Mouse (Mus musculus) layer of hippocampus, adult 9-11 months (tissue): ENCODE data around the gene Rab3ip.

Experiments used
- DNase-seq: peaks from one replicate; pipeline ENCODE4 v3.0.0; 2022

The Rab3ip gene

GRCm38 (mm10) chr10:116916581-116916980, 34.0 kb downstream of the Rab3ip start:
- DNase-seq, result no peak

GRCm38 (mm10) chr10:116915286-116915685, 35.3 kb downstream of the Rab3ip start:
- no peak for DNase-seq

DNA sequence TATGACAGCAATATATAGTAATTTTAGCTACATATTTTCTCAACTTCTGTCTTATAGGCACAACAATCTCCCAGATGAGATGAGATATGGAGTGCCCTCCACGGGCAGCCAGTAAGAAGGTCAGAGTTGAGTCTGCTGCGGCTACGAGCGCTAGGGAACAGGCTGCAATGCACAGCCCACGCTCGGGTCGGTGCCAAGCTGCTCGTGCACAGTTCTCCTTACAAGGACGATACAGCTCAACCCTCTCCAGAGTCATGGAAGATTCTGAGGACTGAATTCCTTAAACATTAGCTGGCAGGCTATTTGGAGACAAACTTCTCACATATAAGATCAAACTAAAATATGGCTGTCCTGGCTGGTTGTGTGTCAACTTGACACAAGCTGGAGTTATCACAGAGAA, 36.0 kb downstream of the Rab3ip start:
- DNase-seq, result no peak

GRCm38 (mm10) chr10:116913647-116914273, 36.8 kb downstream of the Rab3ip start:
- no peak for DNase-seq

DNA sequence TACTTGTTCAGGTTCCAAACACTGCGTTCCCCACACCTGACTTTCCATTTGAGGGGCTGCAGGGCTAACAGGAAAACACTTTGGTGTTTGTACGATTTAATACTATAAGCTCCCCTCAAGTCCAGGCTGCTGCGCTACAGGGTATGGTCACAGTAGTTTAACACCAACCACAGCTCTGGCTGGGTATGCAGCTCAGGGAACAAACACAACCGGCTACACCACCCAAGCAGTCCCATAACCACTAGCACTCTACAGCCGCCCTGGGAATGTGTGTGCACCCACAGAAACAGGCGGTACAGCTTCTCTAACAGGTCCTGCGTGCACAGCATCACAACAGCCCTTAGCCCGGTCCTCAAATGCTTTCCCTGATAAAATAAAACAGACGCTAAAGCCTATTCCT, 37.7 kb downstream of the Rab3ip start:
- DNase-seq, result no peak

DNA sequence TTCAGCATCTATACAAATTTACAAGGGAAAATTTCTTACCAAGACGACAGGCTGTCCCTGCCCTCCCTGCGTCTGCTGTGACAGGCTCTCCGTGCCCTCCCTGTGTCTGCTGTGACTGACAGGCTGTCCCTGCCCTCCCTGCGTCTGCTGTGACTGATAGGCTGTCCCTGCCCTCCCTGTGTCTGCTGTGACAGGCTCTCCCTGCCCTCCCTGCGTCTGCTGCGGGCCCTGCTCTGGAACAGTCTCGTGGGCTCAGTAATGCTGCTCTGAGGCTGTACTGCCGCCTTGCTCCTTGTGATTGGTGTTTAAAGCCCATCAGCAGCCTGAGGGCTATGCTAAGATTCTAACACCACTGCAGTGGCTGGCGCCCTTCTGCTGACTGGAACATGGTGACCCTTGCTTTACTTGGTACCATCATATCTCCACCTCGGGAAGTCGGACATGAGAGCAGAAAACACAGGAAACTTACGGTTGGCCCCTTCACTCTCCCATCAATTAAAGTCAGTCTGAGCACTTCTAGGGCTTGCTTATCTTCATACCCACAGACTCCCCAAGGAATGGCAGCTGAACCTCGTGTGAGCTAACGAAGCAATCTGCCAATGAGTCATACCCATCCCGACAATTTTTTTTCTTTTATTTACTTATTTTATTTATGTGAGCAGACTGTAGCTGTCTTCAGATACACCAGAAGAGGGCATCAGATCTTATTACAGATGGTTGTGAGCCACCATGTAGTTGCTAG, 41.5 kb downstream of the Rab3ip start:
- DNase-seq, result no peak

DNA sequence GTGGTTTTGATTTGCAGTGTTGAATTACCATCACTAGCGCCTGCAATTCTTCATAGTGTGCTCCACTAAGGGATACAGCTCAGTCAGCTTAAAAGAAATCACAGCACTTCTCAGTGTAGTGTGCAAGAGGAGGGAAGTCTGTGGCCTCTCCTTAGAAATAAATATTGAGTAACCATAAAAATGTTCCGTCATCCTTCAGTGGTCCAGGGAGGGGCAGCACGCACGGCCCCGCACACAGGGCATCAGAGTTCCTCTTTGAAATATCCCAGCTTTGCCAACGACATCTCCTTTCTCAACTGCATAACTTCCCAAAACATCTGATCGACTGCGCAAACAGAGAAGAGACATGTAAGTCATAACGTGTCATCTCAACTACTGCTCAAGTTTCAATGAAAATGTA, 43.8 kb downstream of the Rab3ip start:
- DNase-seq, result no peak

DNA sequence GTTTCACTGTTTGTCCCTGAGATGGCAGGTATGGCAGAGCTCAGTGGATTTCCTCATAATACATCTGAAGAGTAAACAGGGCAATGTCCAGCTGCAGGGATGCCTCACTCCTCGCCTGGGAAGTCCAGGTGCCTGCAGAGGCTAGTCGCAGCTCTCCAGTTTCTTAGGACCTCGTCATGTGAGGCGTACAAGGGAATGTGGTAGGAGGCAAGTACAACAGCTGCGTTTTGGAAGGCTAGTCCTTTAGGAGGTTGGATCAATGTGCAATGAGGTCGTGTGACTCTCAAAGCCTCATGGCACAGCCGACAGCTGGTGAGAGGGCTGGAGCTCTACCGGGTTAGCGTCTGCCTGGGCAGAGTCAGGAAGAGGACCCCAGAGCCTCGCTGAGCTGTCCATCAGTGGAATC, 46.1 kb downstream of the Rab3ip start:
- no peak for DNase-seq

DNA sequence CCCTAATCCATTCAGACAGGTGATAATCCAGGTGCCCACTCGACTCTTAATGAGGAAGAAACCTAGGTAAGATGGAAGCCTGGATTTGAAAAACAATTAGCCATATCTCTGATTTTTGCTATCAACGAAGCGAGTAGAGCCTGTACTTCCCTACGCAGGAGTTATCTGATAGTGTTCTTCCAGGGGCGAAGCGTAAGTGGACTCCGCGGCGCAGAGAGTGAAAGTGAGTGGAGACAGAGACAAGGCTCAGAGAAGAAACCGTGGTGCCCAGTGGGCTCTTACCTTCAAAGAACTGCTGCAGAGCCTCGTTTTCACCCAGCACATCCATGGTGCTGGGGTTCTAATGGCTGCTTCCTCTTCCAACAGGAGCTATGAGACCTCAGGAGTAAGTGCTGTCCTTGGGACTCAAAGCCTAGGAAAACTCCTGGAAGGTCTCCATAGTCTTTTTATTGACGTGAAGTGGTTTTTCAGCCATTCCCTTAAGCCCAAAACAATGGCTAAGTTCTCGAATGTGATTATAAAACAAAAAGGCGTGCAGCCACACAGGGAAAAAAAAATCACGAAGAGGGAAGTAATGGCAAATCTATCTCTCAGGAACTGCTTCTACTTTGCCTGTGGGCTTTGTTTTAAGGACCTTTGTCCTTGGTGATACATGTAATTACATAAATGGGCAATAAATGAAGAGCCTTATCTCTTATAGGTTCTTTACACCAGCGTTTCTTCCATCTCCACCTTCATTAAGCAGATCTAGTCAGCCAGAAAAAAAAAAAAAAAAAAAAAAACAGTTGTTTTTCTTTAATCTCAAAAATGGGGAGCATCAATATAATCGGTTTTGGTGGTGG, 54.0 kb downstream of the Rab3ip start, which contains the start of gene Myrfl:
Gene Myrfl (minus strand): TSS at position 584 of the 842 bp plus-strand sequence.
- no peak for DNase-seq

DNA sequence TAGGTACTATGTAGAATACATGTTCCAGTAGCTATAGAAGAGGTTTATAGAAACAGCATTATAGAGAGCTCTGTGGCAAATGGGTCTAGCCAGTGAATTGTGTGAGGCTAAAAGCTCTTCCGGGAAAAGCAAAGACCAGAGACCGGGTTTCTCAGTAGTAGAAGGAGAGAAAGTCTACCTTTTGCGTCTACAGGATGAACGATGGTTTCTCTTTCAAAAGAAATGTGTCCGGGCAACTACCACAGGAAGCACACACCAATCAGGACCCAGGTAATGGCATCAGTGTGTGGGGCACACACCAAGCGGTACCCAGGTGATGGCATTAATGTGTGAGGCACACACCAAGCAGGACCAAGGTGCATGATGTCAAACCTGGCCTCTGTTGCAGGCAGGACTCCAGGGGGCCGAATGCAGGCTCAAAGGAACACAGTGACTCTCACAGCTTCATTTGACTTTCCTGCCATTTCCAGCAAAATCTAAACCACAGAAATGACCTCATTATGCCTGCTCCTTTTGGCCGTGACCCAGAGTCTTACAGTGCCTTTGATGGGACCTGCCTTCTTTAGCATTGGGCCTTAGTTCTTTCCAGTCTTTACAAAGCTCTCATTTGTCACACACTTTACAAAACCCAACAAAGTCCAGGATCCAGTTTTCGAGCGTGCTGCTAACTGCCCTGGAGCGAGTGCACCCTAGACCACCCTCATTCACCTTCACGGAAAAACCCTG, 55.3 kb downstream of the Rab3ip start:
- DNase-seq, result no peak

DNA sequence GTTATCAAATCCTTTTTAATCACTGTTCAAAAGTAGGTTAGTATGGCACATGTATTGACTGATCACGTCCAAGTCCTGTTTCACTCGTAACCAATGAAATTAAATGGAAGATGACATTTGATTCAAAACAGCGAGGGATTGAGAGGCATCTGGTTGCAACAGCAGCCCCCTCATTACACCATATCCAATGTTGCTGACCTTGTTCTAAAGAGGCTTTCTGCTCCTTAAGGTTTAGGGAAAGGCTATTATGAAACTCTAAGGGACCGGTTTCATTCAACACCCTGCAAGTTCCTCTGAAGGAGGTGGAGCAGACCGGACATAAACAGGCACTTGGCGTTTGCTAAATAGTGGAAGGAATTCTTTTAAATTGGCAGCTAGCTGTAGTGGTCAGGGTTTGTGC, 56.0 kb downstream of the Rab3ip start:
- DNase-seq, result no peak

- peak; percentile 25 for DNase-seq
Observed at GRCm38 (mm10) chr10:116893753-116894152, 56.8 kb downstream of the Rab3ip start.

- DNase-seq, result no peak
Observed at GRCm38 (mm10) chr10:116890587-116890986, 60.0 kb downstream of the Rab3ip start.

DNA sequence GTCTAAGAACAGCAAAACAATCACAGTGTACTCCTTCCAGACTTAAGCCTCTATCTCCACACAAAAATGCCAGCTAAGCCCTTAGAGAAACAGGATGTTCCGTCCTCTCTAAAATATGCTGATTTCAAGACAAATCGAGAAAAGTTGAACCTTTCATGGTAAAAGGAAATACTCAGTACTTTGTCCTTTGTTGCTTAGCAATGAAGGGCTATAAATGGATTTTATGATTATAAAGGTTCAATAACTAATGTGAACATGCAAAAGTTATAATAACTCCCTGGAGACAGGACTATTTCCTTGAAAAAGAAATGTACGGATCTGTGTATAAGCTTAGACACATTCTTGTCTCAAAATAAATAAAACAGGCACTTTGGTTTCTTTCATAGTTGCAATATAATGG, 66.0 kb downstream of the Rab3ip start:
- DNase-seq, result no peak

- no peak for DNase-seq
Observed at GRCm38 (mm10) chr10:116883531-116883930, 67.0 kb downstream of the Rab3ip start.

DNA sequence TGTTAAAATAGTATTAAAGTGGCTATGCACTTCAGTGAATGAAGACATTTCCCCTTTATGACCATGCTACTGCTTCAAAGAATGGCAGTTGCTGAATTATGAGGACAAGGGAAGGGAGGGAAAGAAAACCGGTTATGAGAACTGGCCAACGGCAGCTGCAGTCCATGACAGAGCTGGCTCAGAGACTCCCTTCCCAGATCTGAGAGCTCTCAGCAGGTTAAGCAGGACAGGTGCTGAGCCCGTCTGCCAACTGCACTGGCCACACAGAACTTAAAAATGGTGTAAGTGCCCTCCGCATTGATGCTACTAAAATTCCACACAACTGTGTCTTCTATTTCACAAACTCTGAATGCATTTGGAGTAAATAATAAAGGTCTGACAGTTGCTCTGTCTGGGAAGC, 73.1 kb downstream of the Rab3ip start:
- no peak for DNase-seq

DNA sequence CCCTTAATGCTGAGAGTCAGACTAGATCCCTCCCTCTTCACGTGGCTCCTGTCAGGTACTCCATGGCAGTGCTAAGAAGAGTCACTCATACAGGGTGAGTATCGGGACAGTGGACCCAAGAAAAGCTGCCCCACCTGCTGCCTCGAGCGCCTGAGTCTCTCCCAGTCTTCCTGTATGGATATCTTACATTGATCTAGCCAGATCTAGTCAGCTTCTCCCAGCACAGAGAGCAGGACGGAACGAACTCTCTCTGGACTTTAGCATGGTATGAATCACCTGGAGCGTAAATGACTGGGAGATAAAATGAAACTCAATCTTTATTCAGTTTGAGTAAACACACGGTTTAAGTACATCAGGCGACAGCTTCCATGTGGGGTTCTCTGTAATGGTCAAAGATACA, 76.1 kb downstream of the Rab3ip start:
- DNase-seq, result no peak

GRCm38 (mm10) chr10:116872016-116872410, 78.6 kb downstream of the Rab3ip start:
- DNase-seq, result no peak

DNA sequence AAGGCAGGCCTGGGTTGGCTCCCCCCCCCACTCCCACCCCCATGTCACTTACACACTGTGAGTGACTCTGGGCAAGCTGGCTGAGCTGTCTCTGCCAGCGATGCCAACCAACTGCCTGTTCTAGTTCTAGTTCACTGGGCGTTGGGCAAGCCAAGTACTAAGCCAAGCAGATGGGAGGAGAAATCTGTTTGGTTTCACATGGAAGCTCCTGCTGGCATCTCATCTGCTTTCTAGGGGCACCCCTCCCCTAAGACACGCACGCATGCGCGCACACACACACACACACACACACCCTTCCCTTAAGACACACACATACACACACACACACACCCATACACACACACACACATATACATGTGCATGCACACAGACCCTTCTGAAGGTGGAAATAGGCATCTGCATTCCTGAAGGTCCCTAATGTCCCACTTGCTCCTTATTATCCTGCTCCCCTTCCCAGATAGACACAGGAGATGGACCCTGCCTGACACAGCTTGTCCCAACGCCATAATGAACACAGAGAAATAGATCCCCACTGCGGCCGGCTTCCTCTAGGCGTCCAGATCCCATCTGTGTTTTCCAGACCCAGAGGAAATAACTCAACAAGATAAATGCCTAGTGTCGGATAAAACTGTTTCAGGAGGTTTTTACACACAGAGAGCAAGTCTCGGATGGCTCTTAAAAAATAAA, 79.1 kb downstream of the Rab3ip start:
- peak; percentile 84 for DNase-seq

DNA sequence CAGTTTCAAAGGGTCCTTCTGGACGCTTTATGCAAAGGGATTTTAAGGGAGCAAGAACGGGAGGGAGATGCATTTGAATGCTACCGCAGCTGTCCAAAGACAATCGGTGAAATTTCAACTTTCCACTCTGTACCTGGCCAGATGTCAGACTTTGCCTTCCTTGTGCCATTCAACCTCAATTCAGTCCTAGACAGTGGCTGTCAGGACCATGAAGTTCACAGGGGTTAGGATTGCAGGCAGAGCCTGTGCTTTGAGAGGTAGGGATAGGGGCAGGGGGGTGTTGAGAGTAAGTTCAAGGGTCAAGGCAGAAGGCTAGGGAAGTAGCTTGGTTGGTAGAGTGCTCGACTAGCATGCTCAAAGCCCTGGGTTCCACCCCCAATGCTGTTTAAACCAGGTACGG, 79.8 kb downstream of the Rab3ip start:
- DNase-seq, result no peak
